Mouse (Mus musculus) left cerebral cortex, adult 18-20 months (tissue): ENCODE results near the gene Klf9. TPM values are rescaled to one million over a fixed set of nuclear protein-coding genes. Genes with fewer than 3 reads are reported as not detected.
"Not testable (repeated sequence)": the region's sequence is repeated elsewhere in the genome, so short reads cannot be mapped to it uniquely, and the experiment has no call there.

Experiments used
- DNase-seq, 2 experiments: peaks; one replicate each; pipeline ENCODE4 v3.0.0; 2021 to 2022; ENCODE audit warnings: low spot score in 2 of 2, mixed read lengths in 1 of 2
- total RNA-seq, 2 experiments: library from RNA; stranded (reverse); gene quantifications; 2 replicates each; pipeline ENCODE4 v1.2.3; 2021

Gene Klf9
- total RNA-seq, 2 experiments from 2014 or later = 153 to 167 TPM

DNA sequence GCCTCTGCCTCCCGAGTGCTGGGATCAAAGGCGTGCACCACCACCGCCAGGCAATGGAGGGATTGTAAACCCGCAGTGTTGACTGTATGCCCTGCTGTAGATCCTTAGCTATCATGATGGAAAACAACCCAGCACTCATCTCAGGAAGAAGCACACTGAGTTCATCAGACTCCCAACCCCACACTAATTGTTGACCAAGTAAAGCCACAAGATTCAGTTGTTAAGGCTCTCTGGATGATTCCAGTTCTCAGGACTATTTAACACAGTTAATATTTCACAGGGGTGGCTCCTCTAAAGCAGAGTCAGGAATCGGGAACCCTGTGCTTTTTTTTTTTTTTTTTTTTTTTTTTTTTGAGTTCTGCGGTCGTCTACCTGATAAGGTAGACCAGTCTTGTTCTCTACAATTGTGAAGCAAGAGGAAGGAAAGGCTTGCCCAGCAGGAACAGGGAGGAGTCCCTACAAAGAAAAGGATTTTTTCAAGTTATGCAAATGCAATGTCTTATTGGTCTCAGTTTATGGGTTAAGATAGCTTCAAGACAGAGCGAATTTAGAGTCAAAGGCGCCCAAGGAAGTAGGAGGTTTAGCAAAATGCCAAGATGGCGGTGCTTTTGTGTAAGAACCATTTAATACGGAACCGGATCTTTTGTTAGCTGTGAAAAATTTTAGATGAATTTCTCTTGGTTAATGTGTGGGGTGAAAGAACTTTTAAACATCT is 1.1 kb upstream of the Klf9 start:
- no peak for DNase-seq

DNA sequence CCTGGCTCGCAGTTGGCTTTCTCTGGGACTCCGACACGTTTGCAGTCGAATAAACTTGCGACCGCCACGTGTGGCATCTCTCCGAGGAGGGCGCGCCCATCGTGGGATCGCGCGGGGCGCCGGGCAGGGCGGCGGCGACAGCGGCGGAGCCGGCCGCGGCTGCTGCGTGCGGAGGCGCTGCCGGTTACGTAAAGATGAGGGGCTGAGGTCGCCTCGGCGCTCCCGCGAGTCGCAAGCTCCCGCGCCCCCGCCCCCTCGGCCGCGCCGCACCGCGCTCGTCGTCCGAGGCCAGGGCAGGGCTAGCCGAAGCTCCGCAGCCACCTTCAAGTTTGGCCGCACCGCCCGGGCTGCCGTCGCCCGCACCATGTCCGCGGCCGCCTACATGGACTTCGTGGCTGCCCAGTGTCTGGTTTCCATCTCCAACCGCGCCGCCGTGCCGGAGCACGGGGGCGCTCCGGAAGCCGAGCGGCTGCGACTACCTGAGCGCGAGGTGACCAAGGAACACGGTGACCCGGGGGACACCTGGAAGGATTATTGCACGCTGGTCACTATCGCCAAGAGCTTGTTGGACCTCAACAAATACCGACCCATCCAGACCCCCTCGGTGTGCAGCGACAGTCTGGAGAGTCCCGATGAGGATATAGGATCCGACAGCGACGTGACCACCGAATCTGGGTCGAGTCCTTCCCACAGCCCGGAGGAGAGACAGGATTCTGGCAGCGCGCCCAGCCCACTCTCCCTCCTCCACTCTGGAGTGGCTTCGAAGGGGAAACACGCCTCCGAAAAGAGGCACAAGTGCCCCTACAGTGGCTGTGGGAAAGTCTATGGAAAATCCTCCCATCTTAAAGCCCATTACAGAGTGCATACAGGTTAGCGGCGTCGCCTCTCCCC is 610 bp downstream of the Klf9 start:
- DNase-seq = peak; percentile 75 to 78

- peak in 1 of 2 experiments; percentile 33 for DNase-seq
Observed at GRCm38 (mm10) chr19:23142427-23143073, 1.5 kb downstream of the Klf9 start.

DNA sequence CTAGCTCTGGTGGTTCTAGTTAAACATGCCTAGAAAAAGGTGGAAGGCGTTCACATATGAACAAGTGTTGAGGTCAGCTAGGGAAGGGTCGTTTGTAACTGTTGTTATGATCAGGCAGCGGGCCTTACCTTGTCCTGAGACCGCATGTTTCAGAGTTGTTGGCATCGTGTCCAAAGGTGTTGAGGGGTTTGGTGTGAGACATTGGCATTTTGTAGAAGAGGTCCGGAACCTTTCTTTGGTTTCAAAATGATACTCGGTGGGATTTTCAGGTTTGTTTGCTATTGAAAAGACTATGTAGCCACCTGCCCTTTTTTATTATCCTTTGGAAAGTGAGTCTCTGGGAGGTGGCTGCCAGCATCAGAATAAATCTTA is 2.0 kb downstream of the Klf9 start:
- DNase-seq = no peak

DNA sequence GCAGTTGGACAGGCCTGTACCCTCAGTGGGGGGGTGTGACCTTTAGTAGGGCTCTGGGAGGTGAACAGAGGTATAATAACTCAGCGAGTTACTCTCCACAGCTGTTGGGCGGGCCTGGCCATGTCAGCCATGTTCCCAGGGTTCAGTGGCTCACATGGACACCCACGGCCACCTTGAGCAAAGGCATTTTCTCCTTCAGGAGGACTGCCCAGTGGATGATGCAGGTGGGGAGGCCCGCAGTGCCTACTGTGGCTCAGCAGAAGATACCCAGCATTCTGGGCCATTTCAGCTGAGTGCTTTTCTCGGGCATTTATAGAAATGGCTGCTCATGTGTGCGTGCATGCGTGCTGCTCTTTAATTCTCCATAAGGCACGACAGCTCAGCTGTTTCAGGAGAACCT is 2.5 kb downstream of the Klf9 start:
- DNase-seq = peak in 1 of 2 experiments; percentile 32

- no peak for DNase-seq
Observed at GRCm38 (mm10) chr19:23144031-23144430, 3.0 kb downstream of the Klf9 start.

DNA sequence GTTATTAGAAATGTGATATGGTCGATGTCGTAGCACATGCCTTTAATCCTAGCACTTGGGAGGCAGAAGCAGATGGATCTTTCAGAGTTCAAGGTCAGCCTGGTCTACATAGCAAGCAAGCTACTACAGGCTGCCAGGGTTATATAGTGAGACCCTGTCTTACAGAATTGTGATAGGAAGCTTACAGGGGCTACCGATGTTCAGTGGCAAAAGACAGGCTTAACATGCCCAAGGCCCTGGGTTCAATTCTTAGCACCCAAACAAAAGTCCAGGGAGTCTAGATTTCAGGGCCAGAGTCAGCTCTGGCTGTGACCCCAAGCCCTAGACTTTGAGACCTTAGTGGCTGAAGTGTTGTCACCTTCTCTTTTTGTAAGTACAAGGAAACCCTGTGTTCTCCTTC is 4.1 kb downstream of the Klf9 start:
- DNase-seq = no peak

GRCm38 (mm10) chr19:23145575-23145974 is 4.5 kb downstream of the Klf9 start:
- not testable (repeated sequence) for DNase-seq

DNA sequence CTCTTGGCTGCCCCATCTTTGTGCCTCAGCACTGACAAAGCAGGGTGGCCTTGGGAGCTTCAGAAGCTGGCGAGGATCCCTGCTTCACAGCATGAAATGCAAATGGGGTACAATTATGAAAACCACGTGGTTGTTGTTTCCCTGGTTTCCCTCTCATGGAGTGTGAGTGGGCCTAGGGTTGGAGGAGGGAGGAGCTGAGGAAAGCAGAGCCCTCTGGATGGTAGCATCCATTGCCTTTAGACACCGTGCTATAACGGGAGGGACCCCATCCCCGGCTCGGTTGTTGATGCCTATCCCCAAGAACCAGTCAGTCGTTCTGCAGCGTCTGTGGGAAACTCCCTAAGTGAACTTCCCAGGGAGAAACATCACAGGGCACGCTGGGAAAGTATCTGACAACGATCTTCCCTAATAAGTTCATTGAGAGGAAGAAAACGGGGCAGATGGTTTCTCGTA is 5.4 kb downstream of the Klf9 start:
- peak; percentile 71 to 77 for DNase-seq

GRCm38 (mm10) chr19:23147026-23147966 is 6.3 kb downstream of the Klf9 start:
- peak in 1 of 2 experiments; percentile 64 for DNase-seq

GRCm38 (mm10) chr19:23149465-23150410 is 8.7 kb downstream of the Klf9 start:
- DNase-seq = peak in 1 of 2 experiments; percentile 26

DNA sequence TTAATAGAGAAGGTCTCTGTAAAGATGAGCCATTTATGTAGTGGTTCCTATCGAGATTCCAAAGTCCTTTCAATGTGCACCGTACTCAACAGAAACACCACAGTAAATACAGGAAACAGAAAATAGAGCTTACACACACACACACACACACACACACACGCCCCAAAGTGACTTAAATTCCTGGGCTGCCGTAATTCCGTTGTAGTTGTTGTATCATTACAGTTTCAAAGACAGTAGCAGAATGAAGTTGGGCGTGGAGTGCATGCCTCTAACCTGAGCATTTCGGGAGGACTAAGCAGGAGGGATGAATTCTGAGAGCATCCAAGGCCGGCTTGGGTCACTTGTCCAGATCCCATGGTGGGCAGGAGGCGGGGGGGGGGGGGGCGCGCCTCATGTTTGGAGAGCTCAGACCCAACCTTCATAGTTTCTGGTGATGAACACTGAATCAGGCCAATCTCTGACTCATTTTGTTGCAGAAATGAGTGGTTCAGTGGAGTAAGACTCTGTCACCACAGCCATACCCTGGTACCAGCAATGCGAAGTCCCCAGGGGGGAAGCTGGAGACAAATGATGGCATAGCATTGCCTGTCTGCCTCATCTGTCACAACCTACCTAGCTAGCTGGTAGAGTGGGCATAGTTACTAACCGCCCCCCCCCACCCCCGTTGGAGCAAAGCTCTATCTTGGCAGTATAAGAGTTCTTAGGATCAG is 9.7 kb downstream of the Klf9 start:
- DNase-seq = no peak

- no peak for DNase-seq
Observed at GRCm38 (mm10) chr19:23151651-23152070, 10.6 kb downstream of the Klf9 start.

DNA sequence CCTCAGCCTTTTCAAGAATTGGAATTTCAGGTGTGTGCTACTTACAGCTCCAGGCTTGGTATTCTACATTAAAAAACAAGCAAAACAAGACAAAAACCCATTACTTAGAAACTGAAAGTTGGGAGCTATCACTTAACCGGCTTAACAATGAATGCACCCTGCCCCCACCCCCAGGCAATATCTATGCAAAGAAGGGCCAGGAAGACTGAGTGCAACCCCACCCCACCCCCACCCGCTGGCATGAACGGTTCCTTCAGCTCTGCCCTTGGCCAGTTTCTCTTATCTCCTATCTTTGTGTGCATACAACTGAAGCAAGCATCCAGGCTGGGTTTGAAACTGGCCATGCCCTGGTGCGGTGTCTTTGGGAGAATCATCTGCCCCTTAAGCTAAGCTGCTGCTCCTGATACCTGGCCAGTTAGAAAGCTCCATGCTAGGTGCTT is 11.2 kb downstream of the Klf9 start:
- no peak for DNase-seq

- DNase-seq = no peak
Observed at GRCm38 (mm10) chr19:23152771-23153605, 12.0 kb downstream of the Klf9 start.

DNA sequence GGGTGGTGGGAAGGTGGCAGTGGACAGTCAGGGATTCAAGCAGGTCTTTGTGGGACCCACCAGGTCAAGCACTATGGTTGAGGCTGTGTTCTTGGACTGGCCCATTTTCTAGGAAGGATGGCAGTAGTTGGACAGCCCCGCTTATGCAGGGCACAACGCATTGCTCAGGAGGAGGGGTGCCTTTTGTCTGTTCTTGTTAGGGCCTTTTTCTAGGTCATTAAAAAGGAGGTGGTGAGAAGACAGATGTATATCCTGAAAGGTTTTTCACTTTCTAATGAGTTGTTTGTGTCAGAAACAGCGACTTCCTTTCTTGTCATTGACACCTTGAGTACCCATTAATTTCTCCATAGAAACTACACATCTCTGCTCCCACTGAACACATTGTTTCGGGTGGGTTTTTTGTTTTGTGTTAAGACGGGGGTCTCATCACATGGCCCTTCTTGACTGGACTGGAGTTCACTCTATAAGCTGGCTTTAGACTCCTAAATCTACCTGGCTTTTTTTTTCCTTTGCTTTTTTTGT is 12.6 kb downstream of the Klf9 start:
- DNase-seq = no peak

- DNase-seq = no peak
Observed at GRCm38 (mm10) chr19:23159780-23160395, 18.9 kb downstream of the Klf9 start.
